Mouse (Mus musculus) CH12.LX (cell line): ENCODE measurements at regions not wholly inside any gene's neighbourhood (a gene's known extent, or its start where the extent isn't known, plus 50 kb on each side); places are given as distances from the start of the nearest gene placed in this dataset.
A peak's percentile ranks its signal among the peaks of the same experiment; 100 is the strongest.

Experiments used
- DNase-seq: peaks from one replicate; pipeline ENCODE4 v3.0.0-alpha.2; 2013; ENCODE audit errors: extremely low read depth
- H3K27ac ChIP-seq: 2 replicates; pipeline ENCODE4 v1.5.1; 2012; ENCODE audit warnings: low read depth, mild to moderate bottlenecking, control low read depth, moderate library complexity; ENCODE audit not compliant: insufficient read depth
- H3K27me3 ChIP-seq: replicated peaks from 2 replicates; pipeline ENCODE3; 2012; ENCODE audit warnings: inconsistent platforms
- H3K36me3 ChIP-seq, 2 experiments: replicated peaks in 1 of 2; 2 replicates each; pipeline versions ENCODE3 to v1.6.1; 2012; ENCODE audit warnings: inconsistent platforms in 1 of 2, low read length in 1 of 2, mild to moderate bottlenecking in 1 of 2, mixed read lengths in 1 of 2, moderate library complexity in 1 of 2; ENCODE audit not compliant: control insufficient read depth in 1 of 2, insufficient read depth in 1 of 2
- H3K4me1 ChIP-seq, 2 experiments: 2 replicates each; pipeline ENCODE4 v1.6.1; 2012; ENCODE audit warnings: inconsistent platforms in 1 of 2, moderate library complexity in 1 of 2; ENCODE audit not compliant: insufficient read depth in 2 of 2, control insufficient read depth in 1 of 2
- H3K4me2 ChIP-seq: 2 replicates; pipeline ENCODE4 v1.6.1; 2012; ENCODE audit warnings: low read depth, mild to moderate bottlenecking, control low read depth; ENCODE audit not compliant: poor library complexity, insufficient read depth, severe bottlenecking
- H3K4me3 ChIP-seq, 3 experiments: fragments of 150-350 bp in 1 of 3; sonication (generic) in 1 of 3; replicated peaks in 1 of 3; 2 replicates each; pipeline versions ENCODE3 to v1.5.1; 2011 to 2012; ENCODE audit warnings: low read depth in 2 of 3, low read length in 2 of 3, mild to moderate bottlenecking in 2 of 3, moderate library complexity in 2 of 3, control low read depth in 1 of 3, improper control_type of control experiment in 1 of 3, inconsistent platforms in 1 of 3, mixed read lengths in 1 of 3; ENCODE audit not compliant: poor library complexity in 1 of 3
- H3K79me2 ChIP-seq: replicated peaks from 2 replicates; pipeline ENCODE4 v1.6.1; 2012; ENCODE audit warnings: mild to moderate bottlenecking, moderate library complexity; ENCODE audit not compliant: control insufficient read depth, poor library complexity, insufficient read depth, severe bottlenecking; ENCODE audit errors: extremely low read depth
- H3K9ac ChIP-seq: 2 replicates; pipeline ENCODE4 v1.6.1; 2012; ENCODE audit warnings: low read depth, mild to moderate bottlenecking, control low read depth, moderate library complexity; ENCODE audit not compliant: insufficient read depth
- H3K9me3 ChIP-seq: replicated peaks from 2 replicates; pipeline ENCODE3; 2012; ENCODE audit warnings: low read length, inconsistent platforms, mixed read lengths
- CHD2 ChIP-seq: IDR thresholded peaks from 2 replicates; pipeline ENCODE4 v1.6.1; 2011; ENCODE audit warnings: low read length, improper control_type of control experiment
- CTCF ChIP-seq, 2 experiments: IDR thresholded peaks in 1 of 2; conservative IDR thresholded peaks in 1 of 2; 2 replicates each; pipeline ENCODE4 v1.5.1; 2011 to 2012; ENCODE audit warnings: low read depth in 2 of 2, low read length in 2 of 2, improper control_type of control experiment in 1 of 2, inconsistent platforms in 1 of 2, mild to moderate bottlenecking in 1 of 2, moderate library complexity in 1 of 2
- ELF1 ChIP-seq: IDR thresholded peaks from 2 replicates; pipeline ENCODE4 v1.6.1; 2014; ENCODE audit warnings: low read depth, mild to moderate bottlenecking, inconsistent platforms, low read length, improper control_type of control experiment
- EP300 ChIP-seq: IDR thresholded peaks from 2 replicates; pipeline ENCODE4 v1.6.1; 2011; ENCODE audit warnings: low read length, improper control_type of control experiment
- HCFC1 ChIP-seq: IDR thresholded peaks from 2 replicates; pipeline ENCODE4 v1.6.1; 2012; ENCODE audit warnings: low read depth, mild to moderate bottlenecking, inconsistent platforms, low read length, improper control_type of control experiment
- IRF4 ChIP-seq: IDR thresholded peaks from 2 replicates; pipeline ENCODE4 v1.6.1; 2014; ENCODE audit warnings: low read depth, mild to moderate bottlenecking, inconsistent platforms, low read length, improper control_type of control experiment
- JUND ChIP-seq: conservative IDR thresholded peaks from 2 replicates; pipeline ENCODE4 v1.6.1; 2011; ENCODE audit warnings: low read depth, low read length, improper control_type of control experiment
- KAT2A ChIP-seq: IDR thresholded peaks from 2 replicates; pipeline ENCODE4 v1.6.1; 2012; ENCODE audit warnings: low read length, improper control_type of control experiment, inconsistent platforms; ENCODE audit not compliant: insufficient replicate concordance
- MAZ ChIP-seq: IDR thresholded peaks from 2 replicates; pipeline ENCODE4 v1.6.1; 2012; ENCODE audit warnings: low read depth, mild to moderate bottlenecking, inconsistent platforms, low read length, improper control_type of control experiment, moderate library complexity
- MEF2A ChIP-seq: IDR thresholded peaks from 2 replicates; pipeline ENCODE4 v1.6.1; 2014; ENCODE audit warnings: low read depth, mild to moderate bottlenecking, inconsistent platforms, low read length, improper control_type of control experiment, borderline replicate concordance
- NELFE ChIP-seq: IDR thresholded peaks from 2 replicates; pipeline ENCODE4 v1.6.1; 2011; ENCODE audit warnings: low read depth, low read length, improper control_type of control experiment
- NRF1 ChIP-seq: IDR thresholded peaks from 2 replicates; pipeline ENCODE4 v1.6.1; 2014; ENCODE audit warnings: low read depth, mild to moderate bottlenecking, inconsistent platforms, low read length, improper control_type of control experiment, moderate library complexity
- PAX5 ChIP-seq: IDR thresholded peaks from 2 replicates; pipeline ENCODE4 v1.6.1; 2012; ENCODE audit warnings: low read length, inconsistent platforms, mixed read lengths
- RCOR1 ChIP-seq: conservative IDR thresholded peaks from 2 replicates; pipeline ENCODE4 v1.6.1; 2012; ENCODE audit warnings: low read depth, mild to moderate bottlenecking, inconsistent platforms, low read length, improper control_type of control experiment
- SMC3 ChIP-seq: IDR thresholded peaks from 2 replicates; pipeline ENCODE4 v1.6.1; 2011; ENCODE audit warnings: low read depth, low read length, improper control_type of control experiment
- TCF12 ChIP-seq: IDR thresholded peaks from 2 replicates; pipeline ENCODE4 v1.6.1; 2014; ENCODE audit warnings: low read depth, mild to moderate bottlenecking, inconsistent platforms, low read length, improper control_type of control experiment
- UBTF ChIP-seq: IDR thresholded peaks from 2 replicates; pipeline ENCODE4 v1.6.1; 2012; ENCODE audit warnings: low read depth, mild to moderate bottlenecking, inconsistent platforms, low read length, improper control_type of control experiment, moderate library complexity
- ZC3H11A ChIP-seq: IDR thresholded peaks from 2 replicates; pipeline ENCODE4 v1.6.1; 2012; ENCODE audit warnings: low read depth, mild to moderate bottlenecking, inconsistent platforms, low read length, improper control_type of control experiment
- ZKSCAN1 ChIP-seq: IDR thresholded peaks from 2 replicates; pipeline ENCODE4 v1.6.1; 2012; ENCODE audit warnings: low read depth, inconsistent platforms, low read length, improper control_type of control experiment, borderline replicate concordance
- ZMIZ1 ChIP-seq: IDR thresholded peaks from 2 replicates; pipeline ENCODE4 v1.6.1; 2012; ENCODE audit warnings: low read depth, mild to moderate bottlenecking, inconsistent platforms, low read length, improper control_type of control experiment
- dilution Hi-C: fragments of 300-500 bp; cut with MboI; formaldehyde crosslinking; loops from 2 replicates; pipeline ENCODE4 v1.14.3; 2020; ENCODE audit warnings: low sequenced_read_pairs; ENCODE audit not compliant: extremely low pct_unique_long_range_greater_than_20kb, extremely low pct_ligation_motif_present
- in situ Hi-C: fragments of 300-500 bp; cut with MboI; formaldehyde crosslinking; loops from 3 replicates; pipeline ENCODE4 v1.14.3; 2019; ENCODE audit warnings: low sequenced_read_pairs, low pct_ligation_motif_present, low pct_unique_long_range_greater_than_20kb, mixed read lengths

DNA sequence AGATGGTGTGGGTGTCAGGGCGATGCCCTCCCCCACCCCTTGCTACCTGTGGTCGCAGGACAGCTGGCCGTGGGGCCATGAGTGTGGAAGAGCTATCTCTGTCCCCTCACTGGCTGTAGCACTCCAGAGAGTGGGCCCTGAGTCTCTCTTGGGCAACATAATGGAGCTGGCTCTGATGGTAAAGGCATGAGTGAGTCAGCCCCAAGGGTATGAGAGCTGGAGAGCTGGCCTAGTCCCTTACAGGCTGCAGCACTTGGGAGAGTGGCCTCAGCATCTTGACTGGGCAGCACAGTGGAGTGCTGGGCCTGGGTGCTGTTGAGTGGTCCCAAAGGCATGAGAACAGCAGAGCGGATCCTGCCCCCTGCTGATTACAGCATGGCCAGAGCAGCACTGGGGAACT lies 253.5 kb downstream of the Dact1 start:
- no peak overlapping the region for H3K4me3 ChIP-seq

GRCm38 (mm10) chr12:71566371-71566770 lies 256.7 kb downstream of the Dact1 start:
- Histone ChIP-seq H3K9me3 (no peaks in the 10 kb centered on the region), H3K4me1 (peaks cover 2 to 10% of the 10 kb centered on the region in 2 experiments; a peak in 3 of 4 replicates), H3K27ac (no peak overlapping the region), H3K27me3 (no peaks in the 10 kb centered on the region), H3K36me3 (no peaks in the 10 kb centered on the region), H3K79me2 (no peaks in the 10 kb centered on the region), H3K4me2 (no peak overlapping the region), H3K4me3 (no peak overlapping the region), H3K9ac (no peak overlapping the region)
- dilution Hi-C loops = no loop called here
- TF ChIP-seq MAZ (no peak), TCF12 (no peak), NRF1 (no peak), CTCF (conservative IDR thresholded peaks at IDR 0.05 in 1 of 2, IDR thresholded peaks at IDR 0.05 in 1 of 2; ENCODE audit: low read depth in 2 of 2, low read length in 2 of 2) (no peak), ZMIZ1 (no peak), JUND (no peak), ELF1 (no peak), ZC3H11A (no peak), ZKSCAN1 (no peak)
- in situ Hi-C loops = no loop called here
- no peak for DNase-seq

More for the DNA sequence above, 253.5 kb downstream of the Dact1 start:
- H3K79me2 ChIP-seq = no peaks in the 10 kb centered on the region
- H3K9me3 ChIP-seq = no peaks in the 10 kb centered on the region
- no peak overlapping the region for H3K4me2 ChIP-seq
- TF ChIP-seq KAT2A = no peak
- no peak for TF ChIP-seq HCFC1
- no peak for TF ChIP-seq MEF2A
- TF ChIP-seq TCF12 = no peak
- TF ChIP-seq JUND = no peak
- TF ChIP-seq IRF4 = no peak
- no peak for TF ChIP-seq CHD2
- TF ChIP-seq UBTF = no peak
- no peak for TF ChIP-seq NELFE
- no peak for TF ChIP-seq RCOR1
- TF ChIP-seq EP300 = no peak
- TF ChIP-seq CTCF (conservative IDR thresholded peaks at IDR 0.05 in 1 of 2, IDR thresholded peaks at IDR 0.05 in 1 of 2; ENCODE audit: low read depth in 2 of 2, low read length in 2 of 2) = peak in 1 of 2 experiments; percentile 8; a peak in 1 of 4 replicates
- TF ChIP-seq SMC3 = peak; percentile 10; the same call in 1 of the 2 replicates
- no peak for TF ChIP-seq PAX5
- in situ Hi-C loops = no loop called here
- no peak for DNase-seq
- no peaks in the 10 kb centered on the region for H3K27me3 ChIP-seq
- no peak overlapping the region for H3K27ac ChIP-seq
- dilution Hi-C loops = no loop called here
- H3K4me1 ChIP-seq = peaks cover 0 to 4% of the 10 kb centered on the region in 2 experiments; a peak in 2 of 4 replicates
- H3K9ac ChIP-seq = no peak overlapping the region
- H3K36me3 ChIP-seq = no peaks in the 10 kb centered on the region
